Mouse (Mus musculus): ENCODE results near the gene Hps1.
"Not testable (repeated sequence)": the region's sequence is repeated elsewhere in the genome, so short reads cannot be mapped to it uniquely, and the experiment has no call there.

The Hps1 gene

DNA sequence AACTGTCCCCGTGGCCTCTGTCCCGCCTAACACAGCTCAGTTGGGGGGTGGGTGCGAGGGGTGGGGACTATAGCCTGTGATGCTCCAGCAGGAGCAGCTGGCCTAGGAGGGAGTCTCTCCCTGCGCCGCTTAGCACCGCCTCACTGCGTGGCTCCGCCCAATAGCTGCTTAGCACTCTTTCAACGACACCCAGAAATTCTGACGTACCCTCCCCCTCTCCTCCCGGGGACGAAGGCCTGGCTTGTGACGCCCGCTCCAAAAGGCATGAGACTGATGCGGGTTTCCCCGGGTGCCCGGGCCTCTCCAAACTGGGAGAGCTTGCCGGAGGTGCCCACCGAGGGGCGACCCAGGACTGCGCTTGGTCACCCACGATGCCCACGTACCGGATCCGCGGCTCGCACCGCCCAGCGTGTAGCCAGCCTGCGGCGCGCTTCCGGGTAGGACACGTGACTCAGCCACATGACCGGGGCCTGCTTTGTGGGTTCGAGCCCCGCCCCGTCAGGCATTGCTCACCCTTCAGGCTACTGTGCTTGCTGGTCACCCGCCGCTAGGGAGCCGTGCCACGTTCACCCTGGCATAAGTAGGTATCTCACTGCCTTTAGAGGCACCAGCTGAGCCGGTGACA is at the start of gene Hps1:
TSS of gene Hps1 (minus strand) at position 448 of the 625 bp plus-strand sequence.
- DNase-seq: peak; percentile 86 to 87

DNA sequence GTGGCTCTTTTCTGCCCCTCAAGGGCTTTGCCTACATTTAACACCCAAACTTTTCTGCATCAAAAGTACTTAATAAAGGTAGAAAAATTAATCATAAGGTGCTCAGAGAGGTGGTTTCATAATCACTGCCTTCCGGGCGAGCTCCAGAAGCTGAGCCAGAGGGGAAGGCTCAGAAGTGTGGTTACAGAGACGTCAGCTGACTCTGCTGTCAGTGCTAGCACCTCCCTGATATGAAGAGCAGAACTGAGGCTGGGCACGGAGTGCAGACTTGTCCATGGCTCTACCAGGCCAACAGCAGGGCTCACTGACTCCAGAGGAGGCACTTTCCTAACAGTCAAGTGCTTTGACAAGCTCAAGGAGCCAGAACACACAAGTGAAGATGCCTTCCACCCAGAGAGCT is 49.4 kb upstream of the Hps1 start:
- no peak for DNase-seq

DNA sequence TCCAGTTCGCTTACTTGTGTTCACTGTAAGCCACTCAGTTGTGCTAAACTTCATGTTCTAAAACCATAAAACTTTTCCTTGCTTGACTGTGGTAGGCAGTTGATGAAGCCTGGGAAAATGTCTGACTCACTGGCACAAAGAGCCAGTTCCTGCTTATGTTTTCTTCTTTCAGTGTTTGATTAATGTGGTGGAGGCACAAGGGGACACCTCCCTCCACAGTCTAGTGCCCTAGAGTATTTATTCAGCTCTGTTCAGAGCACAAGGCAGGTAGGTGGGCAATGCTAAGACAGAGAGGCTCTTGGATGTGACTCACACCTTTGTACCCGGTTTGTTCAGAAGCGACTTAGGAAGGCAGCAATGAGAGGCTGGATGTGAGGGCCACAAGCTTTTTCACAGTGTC is 48.1 kb upstream of the Hps1 start:
- no peak for DNase-seq

DNA sequence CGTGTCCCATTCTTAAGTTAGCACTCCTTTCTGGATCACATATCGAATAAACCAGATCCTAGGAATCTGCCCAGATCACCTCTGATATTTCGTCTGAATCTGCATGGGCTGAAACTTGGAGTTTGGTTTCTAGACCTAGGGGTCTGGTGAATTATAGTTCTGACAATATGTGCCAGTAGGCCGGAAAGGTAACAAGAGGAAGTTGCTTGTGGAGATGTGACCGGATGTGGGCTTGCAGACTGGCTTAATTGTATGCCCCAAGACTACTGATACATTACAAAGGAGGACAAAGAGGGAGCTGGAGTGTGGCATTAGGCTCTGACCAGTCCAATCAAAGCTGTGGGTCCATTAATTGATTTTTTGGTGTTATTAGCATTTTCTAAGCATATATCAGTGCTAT is 40.3 kb upstream of the Hps1 start:
- DNase-seq: no peak

DNA sequence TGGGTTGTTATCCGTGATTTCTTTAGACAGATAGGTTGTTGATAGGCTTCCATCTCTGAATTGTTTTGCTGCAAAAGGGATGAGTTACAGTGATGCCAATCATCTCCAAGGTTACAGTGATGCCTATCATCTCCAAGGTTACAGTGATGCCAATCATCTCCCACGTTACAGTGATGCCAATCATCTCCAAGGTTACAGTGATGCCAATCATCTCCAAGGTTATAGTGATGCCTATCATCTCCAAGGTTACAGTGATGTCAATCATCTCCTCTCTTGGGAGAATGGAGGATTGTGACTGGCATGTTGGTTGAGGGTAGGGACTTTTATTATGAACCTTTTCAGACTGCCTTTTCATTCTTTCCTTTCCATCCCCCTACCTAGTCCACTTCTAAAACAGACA is 38.0 kb upstream of the Hps1 start:
- no peak for DNase-seq

DNA sequence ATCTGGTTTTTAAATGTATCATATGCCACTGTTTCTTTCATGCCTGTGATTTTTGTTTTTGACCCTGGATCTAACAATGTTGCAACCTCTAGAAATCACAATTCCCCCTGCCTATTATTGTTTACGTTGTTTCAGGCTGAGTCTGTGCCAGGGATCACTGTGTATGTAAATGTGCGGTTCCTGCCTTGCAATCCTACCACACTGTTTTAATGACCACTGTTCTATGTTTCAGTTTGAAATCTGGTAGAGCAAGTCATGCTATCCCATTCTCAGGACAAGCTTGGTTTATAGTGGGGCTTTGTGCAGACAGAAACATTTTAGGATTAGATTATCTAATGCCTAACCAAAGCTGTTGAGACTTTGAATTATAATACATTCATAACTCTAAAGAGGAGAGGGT is 36.5 kb upstream of the Hps1 start:
- no peak for DNase-seq

DNA sequence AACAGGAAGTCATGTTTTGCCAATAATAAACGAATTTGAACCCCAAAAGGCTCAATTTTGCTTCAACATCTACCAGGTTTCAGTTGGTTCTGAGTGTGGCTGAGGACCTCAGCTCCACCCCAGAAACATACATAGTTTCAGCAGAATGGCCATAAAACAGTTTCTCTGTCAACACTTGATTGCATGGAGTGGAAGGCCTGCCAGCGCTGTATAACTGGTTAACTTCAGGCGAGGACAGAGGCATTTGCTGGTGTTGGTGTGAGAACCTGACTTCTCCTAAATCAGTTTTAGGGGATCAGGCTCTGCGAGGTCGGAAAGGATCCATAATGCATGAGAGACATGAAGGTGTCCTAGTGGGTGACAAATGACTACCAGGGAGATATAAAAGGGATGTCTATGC is 30.4 kb upstream of the Hps1 start:
- DNase-seq: no peak

DNA sequence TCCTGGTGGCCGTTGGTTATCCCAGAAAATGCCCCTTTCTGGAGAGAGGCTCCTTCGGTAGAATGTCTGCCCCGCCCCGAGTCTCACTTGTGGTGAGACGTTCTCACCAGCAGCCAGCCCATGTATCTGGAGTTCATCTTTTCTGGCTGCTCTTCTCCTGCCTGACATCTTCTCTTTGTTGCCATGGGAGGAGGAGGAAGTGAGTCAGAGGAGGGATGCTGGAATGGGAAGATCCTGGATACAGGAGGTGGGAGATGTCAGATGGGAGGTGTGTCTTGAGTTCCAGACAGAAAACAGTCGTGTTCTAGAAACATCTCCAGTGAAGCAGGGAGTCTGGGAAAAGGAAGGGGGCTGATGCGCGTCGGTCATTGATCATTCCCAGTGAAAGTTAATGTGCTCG is 29.7 kb upstream of the Hps1 start:
- DNase-seq: no peak

DNA sequence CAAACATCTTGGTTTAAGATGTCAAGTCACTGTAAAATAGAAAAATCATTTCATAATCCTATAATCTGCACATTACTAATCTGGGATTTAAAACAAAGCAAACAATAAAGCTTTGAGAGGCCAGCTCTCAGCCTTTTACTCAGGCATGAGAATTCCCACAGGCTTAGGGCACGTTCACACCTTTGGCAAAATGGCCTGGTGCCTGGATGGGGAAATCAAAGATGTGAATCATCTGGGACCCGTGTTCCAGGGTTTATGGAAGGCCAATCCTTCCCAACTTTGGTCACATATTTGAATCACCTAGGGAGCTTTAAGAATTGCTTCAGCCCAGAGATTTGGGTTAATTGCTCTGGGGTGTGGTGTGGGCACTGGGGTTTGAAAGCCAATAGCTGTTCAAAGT is 18.1 kb upstream of the Hps1 start:
- DNase-seq: no peak

DNA sequence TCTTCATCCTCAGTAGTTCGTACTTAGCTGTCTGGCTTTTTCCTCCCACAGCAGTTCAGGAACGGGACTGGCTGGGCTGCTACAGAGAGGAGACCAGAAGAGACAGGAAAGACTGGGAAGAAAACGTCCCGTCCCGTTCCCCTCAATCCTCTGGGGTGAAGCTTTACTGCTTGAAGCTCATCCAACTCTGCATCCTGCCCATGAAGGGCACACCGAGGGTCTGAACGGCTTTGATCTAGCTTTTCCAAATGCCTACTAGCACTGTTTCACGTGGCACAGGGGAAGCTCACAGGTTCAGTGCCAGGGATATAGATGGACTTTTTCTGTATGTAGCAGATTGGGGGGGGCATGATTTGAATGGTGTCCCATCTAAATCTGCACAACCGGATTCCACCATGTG is 16.0 kb upstream of the Hps1 start:
- DNase-seq: peak in 1 of 2 experiments; percentile 13

DNA sequence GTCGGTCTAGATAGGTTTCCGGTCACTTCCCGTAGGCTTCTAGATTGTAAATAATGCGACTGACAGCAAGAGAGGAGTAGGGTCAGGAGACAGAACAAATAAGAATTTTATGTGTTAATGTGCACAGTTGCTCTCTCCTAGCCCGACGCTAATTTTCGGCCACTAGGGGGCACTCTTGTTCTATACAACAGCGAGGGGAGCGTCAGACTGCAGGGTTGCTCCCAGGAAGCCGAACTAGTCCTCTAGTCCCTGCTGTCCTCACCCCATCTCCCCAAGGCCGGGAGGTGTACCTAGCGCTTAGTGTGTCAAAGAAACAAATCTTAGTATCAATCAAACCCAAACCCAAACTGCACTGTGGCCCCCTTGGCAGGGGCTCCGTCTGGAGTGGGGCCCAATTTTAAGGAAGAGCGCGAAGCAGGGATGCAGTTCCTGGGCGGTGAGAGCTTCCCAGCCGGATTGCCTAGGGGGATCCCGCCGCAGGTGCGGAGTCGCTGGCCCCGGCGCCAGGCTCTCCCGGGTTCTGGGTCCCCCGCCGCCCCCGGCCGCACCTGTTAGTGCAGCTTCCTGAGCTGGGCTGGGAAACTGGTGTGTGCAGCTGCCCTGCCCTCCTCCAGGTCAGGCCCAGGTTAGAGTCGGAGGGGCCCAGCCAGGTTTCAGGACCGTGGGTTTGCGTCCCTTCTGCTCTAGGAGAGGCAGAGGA is 15.3 kb upstream of the Hps1 start:
- peak; percentile 95 to 97 for DNase-seq

DNA sequence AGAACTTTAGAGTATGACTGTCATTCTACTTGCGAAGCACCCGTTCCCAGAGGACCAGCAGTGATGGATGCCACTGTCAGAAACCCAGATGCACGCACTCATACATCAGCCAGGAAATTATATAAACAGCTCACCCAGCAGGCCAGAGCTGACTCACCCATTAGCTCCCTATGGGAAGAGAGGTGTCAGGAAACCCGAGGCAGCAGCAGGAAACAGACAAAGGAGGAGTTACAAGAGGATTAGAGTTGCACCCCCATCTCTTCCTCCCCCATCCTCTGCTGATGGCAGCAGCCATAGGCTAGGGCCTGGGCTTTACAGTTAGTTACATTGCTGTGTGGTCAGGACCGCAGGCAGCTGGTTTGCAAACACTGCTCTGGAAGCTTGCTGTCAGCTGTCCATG is 8.5 kb upstream of the Hps1 start:
- DNase-seq: no peak

DNA sequence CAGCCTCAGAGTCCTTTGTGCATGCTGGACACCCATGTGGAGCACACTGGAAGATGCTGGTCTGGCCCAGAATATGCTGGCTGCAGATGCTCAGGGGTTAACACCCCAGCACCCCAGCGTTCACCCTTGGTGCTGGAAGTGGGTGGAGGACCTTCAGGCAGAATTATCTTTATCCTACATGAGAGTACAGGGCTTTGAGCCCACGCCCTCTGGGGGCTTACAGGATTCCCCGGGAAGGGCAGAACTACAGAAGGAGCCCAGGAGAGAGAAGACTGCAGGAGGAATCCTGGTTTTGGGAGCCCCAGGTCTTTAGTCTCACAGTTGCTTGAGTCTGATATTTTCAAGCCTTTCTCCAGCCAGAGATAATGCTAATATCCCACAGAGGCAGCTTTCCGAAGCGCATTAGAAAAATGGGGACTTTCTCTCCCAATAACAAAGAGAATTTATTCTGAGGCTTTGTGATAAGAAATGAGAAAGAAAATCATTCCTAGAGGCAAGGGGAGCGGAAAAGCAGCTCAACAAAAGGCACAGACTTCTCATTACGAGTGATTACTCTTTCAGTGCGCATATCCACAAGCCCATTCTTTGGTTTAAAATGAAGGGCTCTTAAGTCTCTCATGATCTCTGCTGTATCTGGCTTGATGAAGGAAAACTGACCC is 5.9 kb upstream of the Hps1 start:
- DNase-seq: no peak

DNA sequence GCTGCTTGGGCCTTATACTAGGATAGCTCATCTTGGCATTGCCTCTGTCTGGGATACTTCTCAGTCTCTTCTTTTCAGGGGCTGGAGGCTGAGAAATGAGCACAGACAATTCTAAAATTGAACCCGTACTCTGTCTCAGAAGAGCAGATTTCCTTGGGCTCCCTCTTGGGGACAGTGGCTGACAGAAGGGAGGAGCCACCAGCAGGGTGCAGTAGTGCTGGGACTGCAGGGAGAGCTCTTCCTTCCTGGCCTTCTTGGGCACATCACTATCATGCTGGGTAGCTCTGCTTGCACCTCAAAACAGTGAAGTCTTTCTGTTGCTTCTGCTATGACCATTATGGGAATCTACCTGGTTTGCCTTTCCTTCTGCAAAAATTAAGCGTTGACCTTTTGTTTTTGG is 5.4 kb upstream of the Hps1 start:
- no peak for DNase-seq

DNA sequence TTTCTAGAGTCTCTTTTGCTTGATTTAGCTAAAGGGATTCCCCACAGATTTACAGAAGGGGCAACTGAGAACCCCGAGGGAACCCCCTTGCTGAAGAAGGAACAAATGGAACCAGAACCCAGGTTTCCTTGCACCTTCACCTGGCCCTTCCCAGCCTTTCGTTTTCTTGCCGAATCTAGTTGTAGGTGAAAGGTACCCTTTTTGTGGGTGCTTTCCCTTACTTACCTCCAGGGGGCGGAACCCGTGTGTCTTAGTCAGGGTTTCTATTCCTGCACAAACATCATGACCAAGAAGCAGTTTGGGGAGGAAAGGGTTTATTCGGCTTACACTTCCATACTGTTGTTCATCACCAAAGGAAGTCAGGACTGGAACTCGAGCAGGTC is 369 bp upstream of the Hps1 start:
- DNase-seq: not testable (repeated sequence)

DNA sequence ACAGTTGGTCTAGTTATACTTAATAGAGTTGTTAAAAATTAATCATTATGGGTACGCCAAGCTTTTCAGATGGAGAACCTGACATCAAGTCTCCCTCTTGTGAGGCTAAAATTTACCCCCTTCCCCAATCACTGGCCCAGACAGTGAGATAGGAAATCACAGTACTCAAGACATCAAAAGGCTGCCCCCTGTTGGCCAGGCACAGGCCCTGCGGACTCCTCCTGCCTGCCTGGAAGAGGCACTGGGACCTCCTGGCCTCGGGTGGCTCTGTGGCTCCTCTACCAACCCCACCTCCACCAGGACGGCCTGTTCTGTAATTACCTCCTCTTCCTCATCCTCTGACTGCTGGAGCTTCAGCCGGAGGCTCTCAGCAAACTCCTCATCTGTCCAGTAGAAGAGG is 2.0 kb downstream of the Hps1 start:
- DNase-seq: peak in 1 of 2 experiments; percentile 47

DNA sequence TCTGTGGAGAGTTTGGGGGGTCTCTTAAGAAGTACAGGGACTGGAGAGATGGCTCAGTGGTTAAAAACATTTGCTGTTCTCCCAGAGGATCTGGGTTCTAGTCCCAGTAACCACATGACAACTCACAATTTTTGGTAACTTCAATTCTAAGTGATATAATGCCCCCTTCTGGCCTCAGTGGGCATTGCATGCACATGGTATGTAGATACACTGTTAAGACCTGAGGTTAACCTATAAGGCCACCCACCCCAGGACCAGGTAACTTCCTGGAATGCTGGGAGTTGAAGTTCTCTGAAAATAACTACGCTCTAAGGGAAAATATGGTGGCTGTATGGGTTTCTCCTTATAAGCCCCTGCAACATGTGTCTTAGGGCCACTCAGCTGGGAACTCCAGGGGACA is 3.0 kb downstream of the Hps1 start:
- peak in 1 of 2 experiments; percentile 38 for DNase-seq

DNA sequence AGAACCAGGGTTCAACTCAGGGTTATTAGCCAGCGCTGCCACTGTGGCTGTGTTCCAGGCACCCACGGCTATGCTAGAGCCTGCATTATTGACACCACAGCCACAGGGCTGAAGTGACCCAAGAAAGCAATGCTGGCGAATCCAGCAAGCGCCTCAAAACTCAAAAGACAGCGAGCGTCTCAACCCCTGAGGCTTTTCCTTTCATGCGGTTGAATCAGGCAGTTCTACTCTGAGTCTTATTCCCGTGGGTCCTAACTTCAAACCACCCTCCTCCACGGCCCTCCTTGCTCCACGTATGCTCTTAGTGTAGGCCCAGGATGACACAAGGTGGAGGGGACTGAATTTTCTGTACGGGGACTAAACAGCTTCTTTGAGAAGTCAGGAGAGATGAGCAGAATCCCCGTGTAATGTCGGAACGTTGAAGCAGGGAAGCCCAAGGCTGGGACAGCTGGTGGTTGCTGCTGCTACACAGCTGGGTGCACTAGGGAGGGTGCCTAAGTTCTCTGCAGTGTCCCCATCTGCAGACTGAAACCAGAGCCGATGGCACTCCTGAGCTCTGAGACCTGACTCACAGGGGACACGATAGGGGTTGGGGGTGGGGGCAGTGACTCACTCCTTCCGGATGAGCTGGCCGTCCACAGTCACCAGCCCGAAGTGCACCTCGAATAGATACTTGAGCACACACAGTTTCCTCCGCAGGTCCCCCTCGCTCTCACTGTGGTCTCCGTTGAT is 9.5 kb downstream of the Hps1 start:
- DNase-seq: no peak

DNA sequence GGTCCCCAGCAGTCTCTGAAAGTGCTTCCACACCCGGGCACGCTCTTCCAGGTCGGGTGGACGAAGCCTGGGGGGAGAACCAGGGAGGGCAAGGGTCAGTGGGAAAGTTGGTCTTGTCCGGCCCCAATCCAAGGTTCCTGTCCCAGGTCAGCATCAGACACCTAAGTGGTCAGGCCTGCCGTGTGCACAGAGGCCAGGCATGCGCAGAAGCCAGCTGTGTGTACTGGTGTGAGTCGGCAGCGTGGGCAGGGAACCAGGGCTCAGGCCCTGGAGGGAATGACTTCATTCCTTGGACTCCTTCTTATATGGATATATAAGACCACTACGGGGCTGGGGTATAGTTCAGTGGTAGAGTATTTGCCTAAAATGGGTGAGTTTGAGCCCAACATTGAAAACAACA is 10.1 kb downstream of the Hps1 start:
- no peak for DNase-seq

DNA sequence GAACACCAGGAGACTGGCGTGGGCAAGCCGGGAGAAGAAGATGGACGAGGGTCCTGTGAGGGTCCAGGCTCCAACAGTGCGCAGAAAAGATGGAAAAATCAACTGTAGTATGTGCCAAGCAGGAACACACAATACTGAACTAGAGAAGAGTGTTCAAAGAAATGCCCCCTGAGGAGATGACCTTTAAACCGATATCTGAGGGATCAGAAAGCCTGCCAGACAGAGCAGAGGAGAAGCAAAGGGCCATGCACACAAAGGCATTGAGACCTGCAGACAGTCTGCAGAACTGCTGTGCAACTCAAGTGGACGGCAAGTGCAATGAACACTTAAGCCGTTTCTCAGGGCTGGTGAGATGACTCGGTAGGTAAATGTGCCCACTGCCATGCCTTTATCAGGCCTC is 12.4 kb downstream of the Hps1 start:
- DNase-seq: no peak

DNA sequence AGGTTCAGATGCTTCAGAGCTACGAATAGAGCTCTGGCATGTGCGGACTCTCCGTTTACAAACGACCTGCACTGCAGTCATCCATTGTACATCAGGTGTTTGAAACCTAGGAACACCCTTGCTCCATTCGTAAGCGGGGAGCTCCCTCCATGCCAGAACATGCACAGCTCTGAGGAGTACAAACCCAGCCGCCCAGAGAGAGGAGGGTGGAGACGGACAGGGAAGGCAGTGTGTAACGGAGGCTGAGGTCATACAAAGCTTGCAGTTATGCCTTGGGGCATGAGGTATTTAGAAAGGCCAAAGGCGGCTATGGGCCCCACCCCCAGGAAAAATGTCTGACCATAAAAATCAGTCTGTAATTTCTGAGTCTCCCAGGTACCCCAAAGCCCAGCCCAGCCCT is 15.4 kb downstream of the Hps1 start:
- DNase-seq: no peak

DNA sequence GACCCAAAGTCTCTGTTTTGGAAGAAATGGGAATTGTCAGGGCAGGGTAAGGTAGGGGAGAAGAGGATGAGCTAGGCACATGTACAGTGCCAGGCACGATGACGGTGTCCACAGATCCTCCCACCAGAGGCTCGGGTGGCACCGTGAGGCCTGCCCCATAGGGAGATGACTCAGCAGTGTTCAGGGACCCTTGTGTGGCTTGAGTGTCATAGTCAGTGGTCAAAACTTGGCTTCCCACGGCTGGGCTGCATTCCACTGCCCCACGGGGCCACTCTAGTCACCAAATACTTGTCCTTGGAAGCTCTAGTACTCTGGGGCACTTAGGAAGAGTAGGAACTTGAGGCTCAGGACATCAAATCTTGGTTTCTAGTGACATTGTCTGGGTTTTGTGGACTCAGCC is 23.1 kb downstream of the Hps1 start:
- no peak for DNase-seq

DNA sequence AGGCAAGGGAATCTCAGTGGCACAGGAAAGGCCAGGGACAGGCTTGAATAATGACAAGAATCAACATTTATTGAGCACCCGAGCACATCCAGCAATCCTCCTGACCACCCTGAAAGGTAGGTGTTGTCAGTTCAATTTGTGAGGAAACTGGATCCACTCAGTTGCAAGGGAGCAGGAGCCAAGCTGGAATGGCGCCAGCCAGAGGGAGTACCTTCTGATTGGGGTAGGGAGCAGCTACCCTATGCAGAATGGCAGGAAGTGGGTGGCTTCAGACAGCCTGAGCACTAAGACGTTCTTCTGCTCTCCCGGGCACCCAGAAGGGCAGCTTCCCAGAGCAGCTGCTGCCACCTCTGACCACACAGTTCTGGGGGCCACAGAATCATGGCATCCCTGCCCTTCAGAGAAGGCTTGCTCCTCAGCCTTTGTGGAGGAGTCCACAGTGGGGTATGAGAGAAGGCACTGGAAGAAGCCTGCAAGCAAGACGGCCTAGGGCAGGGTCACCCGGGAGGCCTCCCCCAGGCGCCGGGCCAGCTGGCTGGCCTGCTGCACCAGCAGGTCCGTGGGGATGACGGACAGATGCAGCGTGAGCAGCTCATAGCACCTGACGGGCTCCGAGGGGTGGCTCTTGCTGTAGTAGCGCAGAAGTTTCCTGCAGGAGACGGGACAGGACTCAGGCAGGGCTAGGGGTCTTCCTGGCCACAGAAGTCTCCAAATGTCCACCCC is 24.5 kb downstream of the Hps1 start:
- DNase-seq: peak in 1 of 2 experiments; percentile 65
